Mouse (Mus musculus) limb, embryonic 14.5 days (tissue): Measurements from ENCODE around the gene Olfr66. TPM values are rescaled to one million over a fixed set of nuclear protein-coding genes. Genes with fewer than 3 reads are reported as not detected.

Source experiments
- ATAC-seq: fragments of 200-750 bp; cut with Nextera tagmentation; 2 replicates; pipeline ENCODE4 v1.8.0; 2017; ENCODE audit warnings: low read depth, moderate number of reproducible peaks, moderate TSS enrichment; ENCODE audit not compliant: low FRiP score
- DNase-seq: peaks from one replicate; pipeline ENCODE4 v3.0.0-alpha.2; 2015; ENCODE audit warnings: low spot score
- H3K27ac ChIP-seq: fragments of 300-500 bp; sonication (generic); replicated peaks from 2 replicates; pipeline ENCODE4 v1.5.1; 2014; ENCODE audit warnings: low read depth, mild to moderate bottlenecking, low read length, moderate library complexity, mixed read lengths
- H3K27me3 ChIP-seq: fragments of 300-500 bp; sonication (generic); 2 replicates; pipeline ENCODE4 v1.6.1; 2014; ENCODE audit warnings: low read length, mixed read lengths; ENCODE audit not compliant: control insufficient read depth, insufficient read depth
- H3K36me3 ChIP-seq: fragments of 300-500 bp; sonication (generic); 2 replicates; pipeline ENCODE4 v1.6.1; 2014; ENCODE audit warnings: mild to moderate bottlenecking, low read length, moderate library complexity, mixed read lengths; ENCODE audit not compliant: control insufficient read depth, insufficient read depth
- H3K4me1 ChIP-seq: fragments of 300-500 bp; sonication (generic); 2 replicates; pipeline ENCODE4 v1.6.1; 2014; ENCODE audit warnings: antibody characterized with exemption, low read length, mixed read lengths; ENCODE audit not compliant: control insufficient read depth, insufficient read depth
- H3K4me2 ChIP-seq: fragments of 300-500 bp; sonication (generic); replicated peaks from 2 replicates; pipeline ENCODE4 v1.6.1; 2014; ENCODE audit warnings: low read depth, mild to moderate bottlenecking, low read length, moderate library complexity; ENCODE audit not compliant: severe bottlenecking
- H3K4me3 ChIP-seq: fragments of 300-500 bp; sonication (generic); replicated peaks from 2 replicates; pipeline ENCODE4 v1.5.1; 2014; ENCODE audit warnings: low read length
- H3K9ac ChIP-seq: fragments of 300-500 bp; sonication (generic); 2 replicates; pipeline ENCODE4 v1.6.1; 2014; ENCODE audit warnings: mild to moderate bottlenecking, low read depth, low read length, moderate library complexity; ENCODE audit not compliant: severe bottlenecking
- H3K9me3 ChIP-seq: fragments of 300-500 bp; sonication (generic); 2 replicates; pipeline ENCODE4 v1.6.1; 2016; ENCODE audit warnings: low read length; ENCODE audit not compliant: control insufficient read depth
- POLR2A ChIP-seq: fragments of 200-500 bp; IDR thresholded peaks from 2 replicates; pipeline ENCODE4 v1.8.0; 2012; ENCODE audit warnings: inconsistent platforms, mild to moderate bottlenecking, moderate library complexity, borderline replicate concordance; ENCODE audit not compliant: insufficient read depth, insufficient read length; ENCODE audit errors: extremely low read depth
- WGBS: fragments of 180-500 bp; shearing (Covaris S2); extraction: QIAGEN DNeasy Blood & Tissue Kit; methylation state at CpG from one replicate; pipeline ENCODE4 v1.1.7; 2014; 5-methylcytosine and 5-hydroxymethylcytosine counted together
- polyA plus RNA-seq, 2 experiments: library from polyadenylated mRNA; depleted of rRNA in 1 of 2; stranded (reverse) in 1 of 2; unstranded in 1 of 2; fragments of >200 nt; fragmentation: Nextera tagmentation in 1 of 2; extraction: Ambion mirVana in 1 of 2; gene quantifications; 2 replicates each; pipeline versions ENCODE4 v1.2.1 to v1.2.3; 2012 to 2014

The Olfr66 gene
- polyA plus RNA-seq, 2 experiments = not detected

DNA sequence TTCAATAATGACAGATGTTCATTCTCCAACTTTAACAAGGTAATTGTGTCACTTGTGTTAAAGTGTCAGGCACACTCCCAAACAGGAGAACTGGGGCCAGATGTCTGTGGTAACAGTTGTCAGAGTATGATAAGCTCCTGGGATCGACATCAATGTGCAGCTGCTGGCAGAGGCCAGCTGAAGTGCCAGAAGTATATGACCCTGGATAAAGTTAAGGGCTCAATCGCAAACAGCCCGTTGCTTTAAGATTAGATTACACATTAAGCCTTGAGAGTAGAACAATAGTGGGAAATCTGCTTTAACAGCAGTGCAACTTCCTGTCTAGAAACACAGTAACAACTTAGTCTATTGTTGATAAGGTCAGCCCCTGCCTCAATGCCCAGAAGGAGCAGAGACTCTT lies 24.0 kb upstream of the Olfr66 start:
- DNase-seq (peak; percentile 3), ATAC-seq (no peak)

DNA sequence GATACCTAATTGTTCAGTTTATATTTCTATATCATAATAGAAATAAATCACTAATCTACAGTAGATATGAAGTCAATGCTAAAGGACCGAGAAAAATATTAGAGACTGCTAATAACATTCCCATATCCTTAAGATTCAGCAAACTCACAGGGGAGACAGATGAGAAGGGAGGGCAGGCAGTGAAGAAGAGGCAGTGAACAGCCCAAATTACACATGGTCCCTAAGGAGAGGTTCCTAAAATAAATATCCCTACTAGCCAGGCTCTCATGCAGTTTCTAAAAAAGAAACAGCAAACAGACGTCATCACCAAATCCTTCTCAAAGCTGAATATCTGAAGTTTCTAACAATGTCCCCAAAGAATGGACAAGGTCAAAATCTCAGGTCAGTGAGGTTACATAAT lies 17.1 kb upstream of the Olfr66 start, which contains the start of gene Olfr65:
Gene Olfr65, plus strand, starts transcription at position 301 of the 400 bp plus-strand sequence.
- Histone ChIP-seq H3K4me1 (no peaks in the 10 kb centered on the region), H3K4me2 (no peak within 1 kb of the TSS), H3K27me3 (no peaks in the 10 kb centered on the region), H3K9me3 (no peaks in the 10 kb centered on the region), H3K27ac (no peak within 1 kb of the TSS), H3K9ac (no peak within 1 kb of the TSS), H3K4me3 (no peak within 1 kb of the TSS), H3K36me3 (no peaks in the 10 kb centered on the region)
- no peak for ATAC-seq
- TF ChIP-seq POLR2A = no peak
- no peak for DNase-seq
- WGBS = 85% methylated on average over 2 of the region's 2 CpGs

More for the DNA sequence above, 24.0 kb upstream of the Olfr66 start:
- 21% methylated on average over 3 of the region's 3 CpGs for WGBS
- H3K4me1 ChIP-seq = no peaks in the 10 kb centered on the region
- H3K36me3 ChIP-seq = no peaks in the 10 kb centered on the region
- no peak for TF ChIP-seq POLR2A
- H3K27ac ChIP-seq = no peak overlapping the region
- H3K4me2 ChIP-seq = no peak overlapping the region
- no peak overlapping the region for H3K4me3 ChIP-seq
- H3K27me3 ChIP-seq = no peaks in the 10 kb centered on the region
- H3K9ac ChIP-seq = no peak overlapping the region
- H3K9me3 ChIP-seq = no peaks in the 10 kb centered on the region

DNA sequence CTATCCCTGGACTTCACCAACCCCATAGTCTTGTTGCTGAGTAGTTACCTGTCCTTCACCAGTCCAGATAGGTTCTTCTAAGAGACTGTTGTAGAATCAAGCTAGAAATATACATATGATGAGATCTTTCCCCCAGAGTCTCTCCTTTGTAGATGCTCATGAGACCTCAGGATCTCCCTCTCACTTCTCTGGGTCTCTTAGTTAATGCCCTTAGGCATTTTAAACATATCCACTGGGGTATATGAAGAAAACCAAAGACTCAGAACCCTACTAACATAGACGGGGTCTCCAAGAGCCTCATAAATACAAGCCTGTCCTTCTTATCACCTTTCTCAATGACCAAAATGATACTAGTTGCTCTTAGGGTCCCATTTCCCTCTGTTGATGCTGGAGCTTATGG lies 8.3 kb upstream of the Olfr66 start, which contains the start of gene Olfr64:
Gene Olfr64, minus strand, starts transcription at position 101 of the 400 bp plus-strand sequence.
- no peaks in the 10 kb centered on the region for H3K27me3 ChIP-seq
- H3K36me3 ChIP-seq = no peaks in the 10 kb centered on the region
- no peak within 1 kb of the TSS for H3K9ac ChIP-seq
- H3K27ac ChIP-seq = no peak within 1 kb of the TSS
- DNase-seq (no peak), ATAC-seq (no peak)
- WGBS = 70% methylated on average over 1 of the region's 1 CpGs
- no peak within 1 kb of the TSS for H3K4me3 ChIP-seq
- TF ChIP-seq POLR2A = no peak
- H3K4me2 ChIP-seq = no peak within 1 kb of the TSS
- no peaks in the 10 kb centered on the region for H3K9me3 ChIP-seq
- H3K4me1 ChIP-seq = no peaks in the 10 kb centered on the region

DNA sequence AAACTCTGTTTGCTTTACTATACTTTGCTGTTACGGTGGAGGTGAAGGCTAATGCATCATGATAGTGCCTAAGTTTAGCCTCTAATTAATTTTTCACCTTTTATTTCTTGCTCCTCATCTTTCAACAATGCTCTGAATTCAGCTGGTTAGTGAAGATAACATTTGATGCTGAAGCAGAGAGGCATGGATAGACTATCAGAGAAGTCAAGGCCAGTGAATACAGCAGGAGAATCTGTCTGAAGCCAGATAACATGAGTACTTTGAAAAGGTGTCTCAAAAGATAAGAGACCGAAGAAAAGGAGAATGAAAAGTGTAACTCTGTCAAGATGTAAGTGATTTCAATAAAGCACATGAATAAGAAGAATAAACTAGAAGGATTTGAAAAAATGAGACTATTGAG lies 9.0 kb downstream of the Olfr66 start:
- Histone ChIP-seq H3K27me3 (no peaks in the 10 kb centered on the region), H3K4me3 (no peak overlapping the region), H3K27ac (no peak overlapping the region), H3K36me3 (no peaks in the 10 kb centered on the region), H3K9ac (no peak overlapping the region), H3K9me3 (no peaks in the 10 kb centered on the region), H3K4me1 (no peaks in the 10 kb centered on the region), H3K4me2 (no peak overlapping the region)
- 83% methylated on average over 2 of the region's 2 CpGs for WGBS
- DNase-seq (no peak), ATAC-seq (no peak)
- TF ChIP-seq POLR2A = no peak

DNA sequence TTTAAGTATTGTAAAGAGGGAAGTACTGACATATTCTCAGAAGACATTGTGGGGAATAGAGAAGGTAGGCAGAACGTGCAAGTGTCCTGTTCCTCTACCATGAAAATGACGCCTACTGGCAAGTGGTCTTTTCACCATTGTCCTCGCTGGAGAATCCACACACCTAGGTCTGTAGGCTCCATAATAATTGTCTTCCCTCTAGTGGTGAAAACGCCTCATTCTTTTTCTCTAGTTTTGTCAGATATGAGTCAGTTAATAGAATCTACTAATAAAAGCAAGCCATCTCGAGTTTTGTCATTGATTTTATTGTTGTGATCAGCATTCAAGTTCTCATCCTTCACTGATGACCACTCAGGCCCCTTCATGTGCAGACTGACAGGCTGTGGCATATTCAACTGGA lies 11.6 kb downstream of the Olfr66 start:
- 48% methylated on average over 5 of the region's 5 CpGs for WGBS
- Histone ChIP-seq H3K4me3 (no peak overlapping the region), H3K36me3 (no peaks in the 10 kb centered on the region), H3K9me3 (no peaks in the 10 kb centered on the region), H3K4me1 (no peaks in the 10 kb centered on the region), H3K27me3 (no peaks in the 10 kb centered on the region), H3K4me2 (no peak overlapping the region), H3K9ac (no peak overlapping the region), H3K27ac (no peak overlapping the region)
- no peak for DNase-seq
- TF ChIP-seq POLR2A = no peak
- ATAC-seq = no peak

DNA sequence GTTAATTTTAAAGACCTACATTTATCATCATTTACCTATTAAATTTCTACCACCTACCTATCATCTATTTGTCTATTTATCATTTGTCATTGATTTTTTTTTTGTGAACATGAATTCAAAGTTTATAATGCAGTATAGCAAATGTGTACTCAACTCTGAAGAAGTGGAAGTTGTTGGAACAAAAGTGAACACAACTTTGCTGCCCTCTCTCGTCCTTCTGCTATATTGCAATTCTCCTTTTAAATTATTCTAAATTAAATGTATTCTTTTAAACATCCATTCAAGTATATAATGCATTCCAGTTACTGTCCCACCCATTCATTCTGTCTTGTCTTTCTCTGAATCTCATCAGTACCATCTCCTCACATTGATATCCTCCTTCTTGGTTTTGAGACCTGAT lies 13.0 kb downstream of the Olfr66 start:
- WGBS = 2% methylated on average over 1 of the region's 1 CpGs
- H3K9me3 ChIP-seq = no peaks in the 10 kb centered on the region
- TF ChIP-seq POLR2A = no peak
- H3K4me3 ChIP-seq = no peak overlapping the region
- H3K36me3 ChIP-seq = no peaks in the 10 kb centered on the region
- H3K4me2 ChIP-seq = no peak overlapping the region
- no peak for ATAC-seq
- no peak overlapping the region for H3K9ac ChIP-seq
- no peaks in the 10 kb centered on the region for H3K27me3 ChIP-seq
- H3K4me1 ChIP-seq = no peaks in the 10 kb centered on the region
- peak; percentile 19 for DNase-seq
- H3K27ac ChIP-seq = no peak overlapping the region
